Mouse (Mus musculus): ENCODE measurements around the gene Cand1. TPM values are rescaled to one million over a fixed set of nuclear protein-coding genes. Genes with fewer than 3 reads are reported as not detected.

The Cand1 gene
- polyA plus RNA-seq, 1 experiment from 2014 or later = 44.3 TPM

DNA sequence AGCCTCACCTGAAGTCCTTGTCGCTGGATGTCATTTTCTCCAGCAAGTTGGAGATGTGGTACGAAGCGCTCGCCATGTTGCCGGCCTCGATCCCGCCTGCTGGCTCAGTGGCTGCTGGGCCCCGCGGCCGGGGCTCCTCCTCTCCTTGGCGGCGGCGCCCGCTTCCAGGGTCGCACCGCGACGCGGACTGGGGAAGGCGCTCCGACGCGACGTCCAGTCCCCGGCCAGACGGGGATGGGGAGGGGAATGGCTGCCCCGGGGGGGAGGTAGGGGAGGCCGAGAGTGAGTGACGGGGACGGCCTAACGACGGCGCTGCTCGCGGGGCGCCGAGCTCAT, 254 bp downstream of the Cand1 start:
- under 1% methylated on average over 30 of the region's 37 CpGs for WGBS
- H3K4me1 ChIP-seq (replicated peaks) = peaks cover 23% of the 10 kb centered on the region
- H3K4me3 ChIP-seq = peak overlapping the region; percentile 98
- H3K27me3 ChIP-seq = no peaks in the 10 kb centered on the region
- peaks cover 10% of the 10 kb centered on the region for H3K36me3 ChIP-seq
- peak overlapping the region; percentile 89 for H3K4me2 ChIP-seq
- peak overlapping the region; percentile 98 for H3K9ac ChIP-seq
- no peak; the same call in 1 of the 2 replicates for ATAC-seq (ENCODE audit: low FRiP score)
- H3K27ac ChIP-seq = peak overlapping the region; percentile 98
- no peaks in the 10 kb centered on the region for H3K9me3 ChIP-seq

DNA sequence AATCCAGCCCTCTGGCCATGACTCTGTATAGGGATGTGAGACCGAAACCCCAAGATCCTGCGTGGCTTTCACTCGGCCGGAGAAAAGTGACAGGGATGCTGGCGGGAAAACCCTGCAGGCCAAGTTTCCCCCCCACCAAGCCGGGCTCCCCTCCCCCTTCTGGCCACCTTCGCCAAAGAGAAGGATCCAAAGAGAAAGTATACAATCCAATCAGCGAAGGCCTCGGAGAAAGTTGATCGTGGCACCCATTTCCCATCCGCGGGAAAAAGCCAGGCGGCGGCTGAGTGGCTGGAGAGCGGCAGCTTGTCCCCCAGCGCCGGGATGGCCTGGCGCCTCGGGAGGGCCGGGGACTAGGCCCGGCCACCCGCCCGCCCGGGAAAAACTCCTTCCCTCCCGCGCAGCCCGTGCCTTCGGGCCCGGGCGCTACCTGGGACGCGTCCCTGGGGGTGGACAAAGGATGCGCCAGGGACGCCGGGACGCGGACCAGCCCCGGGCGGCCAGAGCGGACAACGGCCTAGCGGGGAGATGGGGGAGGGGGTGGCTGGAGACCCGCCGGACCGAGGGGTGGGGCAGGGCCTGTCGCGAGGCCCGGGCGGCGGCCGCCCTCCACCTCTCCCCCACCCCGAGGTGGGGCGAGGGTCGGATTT, 747 bp downstream of the Cand1 start:
- ATAC-seq (ENCODE audit: low FRiP score) = peak; percentile 27
- no peaks in the 10 kb centered on the region for H3K9me3 ChIP-seq
- H3K4me3 ChIP-seq = peak overlapping the region; percentile 98
- no peaks in the 10 kb centered on the region for H3K27me3 ChIP-seq
- peaks cover 23% of the 10 kb centered on the region for H3K4me1 ChIP-seq (replicated peaks)
- peak overlapping the region; percentile 98 for H3K27ac ChIP-seq
- H3K9ac ChIP-seq = peak overlapping the region; percentile 98
- peak overlapping the region; percentile 89 for H3K4me2 ChIP-seq
- peaks cover 10% of the 10 kb centered on the region for H3K36me3 ChIP-seq
- under 1% methylated on average over 42 of the region's 54 CpGs for WGBS

DNA sequence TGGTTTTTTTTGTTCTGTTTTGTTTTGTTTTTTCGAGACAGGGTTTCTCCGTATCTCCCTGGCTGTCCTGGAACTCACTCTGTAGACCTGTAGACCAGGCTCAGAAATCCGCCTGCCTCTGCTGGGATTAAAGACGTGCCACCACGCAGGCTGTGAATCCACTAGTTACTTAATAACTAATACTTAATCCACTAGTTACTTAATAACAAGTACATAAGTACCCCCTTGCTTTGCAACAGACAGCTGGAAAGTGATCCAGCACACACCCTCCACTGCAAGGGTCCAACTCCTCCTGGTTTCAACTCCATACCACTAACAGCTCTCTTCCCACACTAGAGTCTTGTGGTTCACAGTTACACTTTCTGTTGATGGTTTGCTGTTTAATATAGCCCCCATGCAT, 8.3 kb downstream of the Cand1 start:
- no peak overlapping the region for H3K27ac ChIP-seq
- no peak overlapping the region for H3K4me2 ChIP-seq
- H3K27me3 ChIP-seq = no peaks in the 10 kb centered on the region
- H3K9ac ChIP-seq = no peak overlapping the region
- H3K4me3 ChIP-seq = no peak overlapping the region
- peaks cover 28% of the 10 kb centered on the region for H3K4me1 ChIP-seq (replicated peaks)
- peaks cover 10% of the 10 kb centered on the region for H3K36me3 ChIP-seq
- 73% methylated on average over 5 of the region's 5 CpGs for WGBS
- no peaks in the 10 kb centered on the region for H3K9me3 ChIP-seq
- ATAC-seq (ENCODE audit: low FRiP score) = no peak

DNA sequence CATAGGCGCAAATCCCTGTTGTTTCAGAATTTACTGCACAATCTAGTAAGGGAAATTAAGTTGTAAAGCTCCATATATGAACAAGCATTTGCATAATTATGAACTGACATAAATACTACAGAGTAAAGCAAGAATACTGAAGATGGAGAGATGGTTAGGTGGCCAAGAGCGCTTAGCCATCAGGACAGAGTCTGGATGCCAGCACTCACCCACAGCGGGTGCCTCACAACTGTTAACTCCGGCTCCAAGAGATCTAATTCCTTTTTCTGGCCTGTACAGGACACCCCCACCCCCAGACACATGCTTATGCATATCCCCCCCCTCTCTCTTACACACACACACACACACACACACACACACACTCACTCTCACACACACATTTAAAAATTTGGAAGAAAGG, 9.2 kb downstream of the Cand1 start:
- Histone ChIP-seq H3K4me1 (replicated peaks) (peaks cover 28% of the 10 kb centered on the region), H3K36me3 (peaks cover 15% of the 10 kb centered on the region)
- WGBS = 93% methylated on average over 4 of the region's 4 CpGs

DNA sequence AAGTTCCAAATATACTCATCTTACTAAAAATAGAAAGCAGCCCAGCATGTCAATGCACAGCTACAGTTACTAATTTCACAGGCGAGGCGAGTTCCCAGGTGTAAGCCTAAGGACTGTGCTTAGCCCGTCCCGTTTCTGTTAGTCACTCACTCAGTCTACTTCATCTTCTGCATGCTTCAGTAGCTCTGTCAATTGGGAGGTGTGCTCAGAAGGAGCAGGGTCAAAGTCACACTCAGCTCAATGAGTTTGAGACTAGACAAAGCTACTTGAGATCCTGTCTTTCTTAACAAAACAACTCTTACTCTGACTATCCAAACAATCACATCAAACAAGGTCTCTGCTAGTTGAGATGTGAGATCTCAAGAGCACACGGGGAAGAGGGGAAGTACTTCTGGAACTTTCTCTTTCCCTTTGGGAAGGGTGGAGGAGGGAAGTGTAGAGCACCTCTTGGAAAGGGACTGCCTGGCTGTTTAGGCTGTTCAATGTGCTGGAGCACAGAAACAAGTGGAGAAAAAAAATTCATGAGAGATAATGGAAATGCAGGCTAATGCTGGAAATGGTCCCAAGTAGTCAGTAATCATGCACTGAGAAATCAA, 9.7 kb downstream of the Cand1 start:
- Histone ChIP-seq H3K27me3 (no peaks in the 10 kb centered on the region), H3K27ac (no peak overlapping the region), H3K36me3 (peaks cover 15% of the 10 kb centered on the region), H3K9ac (no peak overlapping the region), H3K4me1 (replicated peaks) (peaks cover 28% of the 10 kb centered on the region), H3K9me3 (no peaks in the 10 kb centered on the region), H3K4me2 (no peak overlapping the region), H3K4me3 (no peak overlapping the region)
- WGBS = 78% methylated on average over 5 of the region's 5 CpGs
- no peak for ATAC-seq (ENCODE audit: low FRiP score)

More for the DNA sequence above, 9.2 kb downstream of the Cand1 start:
- H3K4me2 ChIP-seq = no peak overlapping the region
- no peak overlapping the region for H3K9ac ChIP-seq
- no peak for ATAC-seq (ENCODE audit: low FRiP score)
- H3K4me3 ChIP-seq = no peak overlapping the region
- no peaks in the 10 kb centered on the region for H3K9me3 ChIP-seq
- H3K27ac ChIP-seq = no peak overlapping the region
- H3K27me3 ChIP-seq = no peaks in the 10 kb centered on the region

DNA sequence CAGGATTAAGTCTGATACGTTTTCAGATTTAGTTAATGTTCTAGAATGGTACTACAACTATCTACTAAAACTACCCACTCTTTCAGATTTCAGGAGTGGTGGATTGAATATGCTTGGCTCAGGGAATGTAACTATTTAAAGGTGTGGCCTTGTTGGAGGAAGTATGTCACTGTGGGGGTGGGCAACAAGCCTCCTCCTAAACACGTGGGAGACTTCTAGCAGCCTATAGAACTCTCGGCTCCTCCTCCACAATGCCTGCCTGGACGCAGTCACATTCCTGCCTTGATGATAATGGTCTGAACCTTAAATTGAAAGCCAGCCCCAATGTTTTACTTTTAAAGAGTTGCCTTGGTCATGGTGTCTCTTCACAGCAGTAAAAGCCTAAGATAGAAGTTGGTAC, 16.2 kb downstream of the Cand1 start:
- Histone ChIP-seq H3K9me3 (no peaks in the 10 kb centered on the region), H3K36me3 (peaks cover 31% of the 10 kb centered on the region), H3K27me3 (no peaks in the 10 kb centered on the region), H3K9ac (no peak overlapping the region), H3K4me2 (no peak overlapping the region), H3K4me1 (replicated peaks) (peaks cover 15% of the 10 kb centered on the region), H3K4me3 (no peak overlapping the region), H3K27ac (no peak overlapping the region)
- no peak for ATAC-seq (ENCODE audit: low FRiP score)
- 84% methylated on average over 4 of the region's 4 CpGs for WGBS

DNA sequence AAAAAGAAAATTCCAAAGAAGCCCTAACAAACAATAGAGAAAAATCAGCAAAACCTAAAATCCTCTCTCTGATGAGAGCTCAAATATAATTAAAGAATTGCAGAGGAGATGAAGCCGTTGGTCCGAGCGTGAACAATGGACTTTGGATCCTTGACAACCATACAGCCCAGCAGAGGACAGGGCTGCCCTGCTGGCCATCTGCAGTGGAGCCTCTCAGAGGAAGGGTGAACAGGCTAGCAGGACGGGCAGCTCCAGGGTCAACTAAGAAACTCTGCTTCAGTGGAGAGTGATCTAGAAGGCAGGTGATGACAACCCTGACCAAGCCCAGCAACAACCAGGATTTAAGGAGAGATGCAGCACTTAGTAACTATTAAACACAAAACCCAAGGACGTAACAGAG, 18.2 kb downstream of the Cand1 start:
- Histone ChIP-seq H3K27me3 (no peaks in the 10 kb centered on the region), H3K9ac (no peak overlapping the region; the same call in 1 of the 2 replicates), H3K36me3 (peaks cover 46% of the 10 kb centered on the region), H3K4me3 (no peak overlapping the region), H3K4me1 (replicated peaks) (peaks cover 15% of the 10 kb centered on the region), H3K27ac (no peak overlapping the region), H3K4me2 (no peak overlapping the region), H3K9me3 (no peaks in the 10 kb centered on the region)
- ATAC-seq (ENCODE audit: low FRiP score) = no peak
- WGBS = 58% methylated on average over 5 of the region's 5 CpGs

DNA sequence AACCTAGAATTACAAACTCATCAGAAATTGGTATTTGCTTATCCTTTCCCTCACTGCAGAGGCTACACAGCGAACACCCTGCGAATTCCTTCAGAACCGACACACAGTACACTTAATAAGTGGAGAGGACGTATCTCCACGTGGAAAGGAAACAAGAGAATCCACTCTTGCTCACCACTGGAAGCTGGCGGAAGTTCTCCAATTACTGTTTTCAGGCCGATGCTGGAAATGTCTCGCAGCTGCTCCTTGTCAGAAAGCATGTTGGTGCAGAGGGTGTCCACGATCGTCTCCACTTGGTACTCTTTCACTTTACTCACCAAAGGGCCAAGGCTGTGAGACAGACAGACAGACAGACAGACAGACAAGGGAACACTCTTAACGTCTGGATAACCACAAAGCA, 20.4 kb downstream of the Cand1 start:
- Histone ChIP-seq H3K4me1 (replicated peaks) (peaks cover 15% of the 10 kb centered on the region), H3K4me3 (no peak overlapping the region), H3K36me3 (peaks cover 44% of the 10 kb centered on the region), H3K9ac (no peak overlapping the region), H3K27me3 (no peaks in the 10 kb centered on the region), H3K9me3 (no peaks in the 10 kb centered on the region), H3K4me2 (no peak overlapping the region), H3K27ac (no peak overlapping the region)
- ATAC-seq (ENCODE audit: low FRiP score) = no peak
- WGBS = 77% methylated on average over 11 of the region's 11 CpGs

DNA sequence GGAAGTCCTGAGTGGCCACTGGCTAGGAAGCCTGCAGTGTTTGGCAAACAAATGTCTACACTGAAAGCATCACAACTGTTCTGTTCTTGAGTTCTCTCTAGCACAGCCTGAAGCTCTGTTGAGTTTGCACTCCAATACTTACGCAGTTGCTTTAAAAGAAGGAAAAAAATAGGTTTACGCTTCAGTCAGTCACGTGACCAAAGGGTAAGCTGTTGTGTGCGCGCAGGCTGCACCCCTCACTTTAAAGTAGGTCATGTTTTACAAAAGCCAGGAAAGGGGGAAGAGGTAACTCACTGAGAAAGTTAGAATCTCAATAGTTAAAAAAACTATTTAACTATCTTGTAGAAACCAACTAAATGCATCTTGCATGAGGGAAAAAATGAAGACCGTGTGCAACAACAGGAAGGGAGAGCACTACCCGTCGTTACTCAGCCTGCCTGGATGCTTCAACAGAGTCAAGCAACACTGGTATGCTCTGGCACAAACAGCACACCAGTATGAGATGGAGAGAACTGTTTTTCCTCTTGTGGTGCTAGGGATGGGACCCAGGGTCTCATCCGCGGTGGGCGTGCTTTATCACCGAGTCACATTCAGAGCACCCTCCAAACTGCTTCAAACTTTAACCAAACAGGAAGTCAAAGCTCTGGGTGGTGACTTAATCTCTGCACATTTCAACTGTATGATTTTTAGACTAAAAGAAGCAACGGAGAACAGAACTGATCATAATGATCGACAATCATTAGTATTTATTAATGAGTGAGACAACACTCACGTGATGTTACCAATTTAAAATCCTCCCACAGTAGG, 21.4 kb downstream of the Cand1 start:
- no peaks in the 10 kb centered on the region for H3K27me3 ChIP-seq
- no peaks in the 10 kb centered on the region for H3K9me3 ChIP-seq
- no peak overlapping the region for H3K27ac ChIP-seq
- 96% methylated on average over 15 of the region's 15 CpGs for WGBS
- no peak overlapping the region for H3K4me3 ChIP-seq
- H3K4me2 ChIP-seq = no peak overlapping the region
- H3K36me3 ChIP-seq = peaks cover 42% of the 10 kb centered on the region
- peaks cover 15% of the 10 kb centered on the region for H3K4me1 ChIP-seq (replicated peaks)
- no peak overlapping the region for H3K9ac ChIP-seq
- no peak for ATAC-seq (ENCODE audit: low FRiP score)

DNA sequence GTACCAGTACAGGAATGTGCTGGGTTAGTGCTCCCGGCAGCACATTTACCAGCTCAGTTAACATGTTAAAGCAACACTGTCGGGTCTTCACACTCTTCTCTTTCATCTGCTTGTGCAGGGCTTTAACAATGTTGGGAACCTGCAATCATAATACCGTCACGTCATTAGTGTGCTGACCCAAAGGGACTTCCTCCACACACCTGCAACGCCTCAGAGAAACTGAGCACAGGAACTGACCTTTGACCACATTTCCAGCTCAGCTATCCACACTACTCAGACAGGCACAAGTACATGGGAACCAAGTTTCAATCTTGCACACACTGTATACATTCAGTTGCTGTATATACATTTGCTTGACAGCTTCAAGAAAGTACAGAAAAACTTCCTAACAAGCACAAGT, 27.4 kb downstream of the Cand1 start:
- Histone ChIP-seq H3K9ac (no peak overlapping the region), H3K27ac (no peak overlapping the region)
- no peak for ATAC-seq (ENCODE audit: low FRiP score)

DNA sequence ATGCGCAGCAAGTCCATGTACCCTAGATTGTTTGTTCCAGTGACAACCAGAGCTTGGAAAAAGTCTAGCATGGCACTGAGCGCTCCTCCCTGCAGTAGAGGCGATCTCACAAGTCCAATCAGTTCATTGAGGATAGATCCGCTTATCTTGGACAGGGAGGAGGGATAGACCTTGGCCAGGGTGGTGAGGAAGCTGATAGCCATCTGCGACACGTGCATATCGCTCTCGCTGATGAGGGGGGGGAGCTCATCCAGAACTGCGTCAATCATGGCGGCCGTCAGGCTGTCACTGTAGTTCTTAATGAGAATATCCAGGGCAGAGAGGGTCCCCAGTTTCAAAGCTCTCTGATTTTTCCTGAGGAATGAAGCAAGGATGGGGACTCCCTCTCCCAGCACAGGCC, 28.6 kb downstream of the Cand1 start:
- no peak for ATAC-seq (ENCODE audit: low FRiP score)
- Histone ChIP-seq H3K9ac (no peak overlapping the region), H3K4me1 (replicated peaks) (no peaks in the 10 kb centered on the region), H3K4me2 (no peak overlapping the region), H3K27ac (no peak overlapping the region), H3K9me3 (no peaks in the 10 kb centered on the region), H3K4me3 (no peak overlapping the region), H3K27me3 (no peaks in the 10 kb centered on the region), H3K36me3 (peaks cover 82% of the 10 kb centered on the region)
- 93% methylated on average over 11 of the region's 11 CpGs for WGBS

More for the DNA sequence above, 27.4 kb downstream of the Cand1 start:
- no peaks in the 10 kb centered on the region for H3K4me1 ChIP-seq (replicated peaks)
- H3K36me3 ChIP-seq = peaks cover 82% of the 10 kb centered on the region
- no peaks in the 10 kb centered on the region for H3K27me3 ChIP-seq
- H3K9me3 ChIP-seq = no peaks in the 10 kb centered on the region
- no peak overlapping the region for H3K4me2 ChIP-seq
- no peak overlapping the region for H3K4me3 ChIP-seq
- 92% methylated on average over 5 of the region's 5 CpGs for WGBS

DNA sequence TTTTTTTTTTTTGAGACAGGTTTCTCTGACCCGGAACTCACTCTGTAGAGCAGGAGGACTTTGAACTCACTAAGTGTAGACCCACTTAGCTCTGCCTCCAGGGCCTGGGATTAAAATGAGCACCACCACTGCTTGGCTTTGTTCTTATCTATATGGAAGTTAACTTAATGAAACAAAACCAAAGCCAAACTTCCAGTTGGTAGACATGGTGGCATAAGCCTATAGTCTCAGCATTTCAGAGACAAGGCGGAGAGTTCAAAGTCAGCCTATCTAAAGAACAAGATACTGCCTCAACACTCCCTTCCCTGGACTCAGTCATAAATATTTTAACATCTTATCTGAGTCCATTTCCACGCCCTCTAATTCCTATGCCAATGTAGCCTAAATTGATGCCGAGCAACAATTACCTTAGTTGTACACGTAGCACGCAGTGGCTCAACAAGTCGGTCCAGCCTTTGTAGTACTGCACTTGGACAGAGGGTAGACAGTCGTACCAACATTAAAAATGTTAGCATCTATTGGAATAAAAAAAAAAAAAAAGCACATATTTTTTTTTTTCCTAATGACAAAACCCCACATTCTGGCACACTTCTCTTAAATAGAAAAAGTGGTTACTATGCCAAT, 33.4 kb downstream of the Cand1 start:
- Histone ChIP-seq H3K4me3 (no peak overlapping the region), H3K9ac (no peak overlapping the region), H3K4me1 (replicated peaks) (no peaks in the 10 kb centered on the region), H3K9me3 (no peaks in the 10 kb centered on the region), H3K27ac (no peak overlapping the region), H3K27me3 (no peaks in the 10 kb centered on the region), H3K4me2 (no peak overlapping the region), H3K36me3 (peaks cover 86% of the 10 kb centered on the region)
- no peak for ATAC-seq (ENCODE audit: low FRiP score)
- 98% methylated on average over 8 of the region's 8 CpGs for WGBS
